Mouse (Mus musculus) thymus, adult 2 months (tissue): ENCODE data around the gene Fgf12.

ENCODE experiments used
- CTCF ChIP-seq: fragments of 200-500 bp; IDR thresholded peaks from 2 replicates; pipeline ENCODE4 v1.5.1; 2012; ENCODE audit warnings: mild to moderate bottlenecking, control low read depth, low read length, moderate library complexity, borderline replicate concordance; ENCODE audit not compliant: control insufficient read depth, poor library complexity, insufficient read depth; ENCODE audit errors: extremely low read depth
- POLR2A ChIP-seq: fragments of 200-500 bp; IDR thresholded peaks from 2 replicates; pipeline ENCODE4 v1.6.1; 2012; ENCODE audit warnings: mild to moderate bottlenecking, low read length, control low read depth, moderate library complexity; ENCODE audit not compliant: control insufficient read depth, poor library complexity, insufficient read depth; ENCODE audit errors: extremely low read depth

DNA sequence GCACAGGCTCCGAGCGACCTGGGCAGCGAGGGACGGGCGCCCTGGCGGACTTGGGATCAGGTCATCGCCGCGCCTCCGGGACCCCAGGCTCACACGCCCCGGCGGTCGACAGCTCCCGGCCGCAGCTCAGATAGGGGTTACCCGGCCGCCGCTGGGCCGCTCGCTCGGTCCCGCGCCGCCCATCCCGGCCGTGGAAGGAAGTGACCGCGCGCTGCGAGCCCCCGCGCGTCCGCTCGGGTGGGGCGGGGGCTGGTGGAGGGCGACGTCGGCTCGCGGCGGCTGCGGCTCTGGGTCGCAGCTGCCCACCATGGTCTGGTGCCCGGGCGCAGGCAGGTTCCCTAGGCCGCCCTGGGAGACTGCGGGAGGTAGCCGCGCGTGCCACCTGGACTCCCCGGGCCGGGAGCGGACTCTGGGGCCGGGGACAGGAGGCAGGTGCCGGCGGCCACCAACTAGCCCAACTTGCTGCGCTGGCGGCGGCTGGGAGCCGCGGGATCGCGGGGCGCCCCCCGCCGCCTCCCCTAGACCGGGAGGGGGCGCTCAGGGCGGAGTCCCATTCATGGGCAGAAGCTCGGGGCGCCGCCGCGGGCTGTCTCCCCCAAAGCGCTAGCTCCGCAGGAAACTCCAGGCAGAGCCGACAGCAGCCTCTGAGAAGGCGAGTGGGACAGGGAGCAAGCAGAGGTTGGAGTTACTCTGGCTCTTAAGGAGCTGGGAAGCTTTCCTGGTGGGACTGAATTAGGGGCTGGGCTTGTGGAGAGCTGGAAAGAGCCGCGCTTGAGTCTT lies 306.3 kb downstream of the Fgf12 start:
- TF ChIP-seq CTCF (no peak), POLR2A (no peak)
